In the genomic region with DNA sequence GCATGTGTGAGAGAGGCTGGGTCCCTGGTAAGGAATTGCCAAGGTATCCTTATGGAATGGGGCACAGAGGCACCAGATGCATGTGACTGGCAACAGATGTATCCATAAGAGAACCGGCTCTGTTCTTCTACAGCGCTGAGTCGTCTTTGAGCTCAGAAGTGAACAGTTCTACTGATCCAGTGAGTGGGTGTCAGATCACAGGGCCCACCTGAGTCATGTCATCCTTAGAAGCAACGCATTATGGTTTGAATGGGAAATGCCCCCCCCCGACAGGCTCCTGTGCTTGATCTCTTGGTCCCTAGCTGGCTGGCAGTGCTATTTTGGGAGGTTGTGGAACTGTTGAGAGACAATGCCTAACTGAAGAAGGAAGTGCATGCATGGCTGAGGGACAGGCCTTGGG, we compare ENCODE assay signal across 15 mouse cellular contexts.
"Had no signal": no experiment of that assay in that cellular context is flagged by ENCODE, and none has a peak within 500 bp of the region (broad histone marks: within the 10 kb centered on the region; RNA-seq: fewer than 3 reads in every experiment).

No protein-coding gene starts in this region.

- ATAC-seq: intestine, postnatal 0 days; liver, postnatal 0 days; lung, postnatal 0 days; midbrain, embryonic 15.5 days had no signal

- DNase-seq: kidney, adult 2 months; kidney, postnatal 10 days; kidney, postnatal 36 days; layer of hippocampus, adult 9-11 months; left cerebral cortex, postnatal 4 days; liver, postnatal 0 days; lung, embryonic 14.5 days; right cerebral cortex, postnatal 14 days; spleen, adult 18-20 months; thymus, adult 18-20 months; thymus, postnatal 14 days; thymus, postnatal 4 days had no signal
